Mouse (Mus musculus): ENCODE results near the gene Zfp668.

DNA sequence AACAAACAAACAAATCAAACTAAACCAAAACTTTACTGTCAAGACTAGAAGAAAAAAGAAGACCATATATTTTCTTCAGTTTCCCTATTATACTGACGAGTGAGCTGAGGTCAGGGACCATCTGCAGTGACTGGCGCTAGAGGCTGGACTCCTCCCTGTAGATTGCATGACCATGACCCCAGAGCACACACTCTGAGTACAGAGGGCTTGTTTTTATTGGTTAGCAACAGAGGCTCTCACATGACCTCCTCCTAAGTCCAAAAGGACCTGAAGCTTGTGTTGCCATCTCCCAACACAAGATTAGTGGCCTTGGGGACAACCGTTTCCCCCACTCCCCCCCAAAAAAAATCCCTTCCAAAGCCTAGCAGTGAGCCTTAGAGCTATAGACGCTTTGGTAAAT lies 62.8 kb downstream of the Zfp668 start:
- TF ChIP-seq CTCF (IDR thresholded peaks at IDR 0.05; ENCODE audit: borderline replicate concordance, extremely low read depth, insufficient read depth, insufficient read length), result no peak
- no peak for TF ChIP-seq POLR2A (IDR thresholded peaks at IDR 0.05; ENCODE audit: borderline replicate concordance, extremely low read depth, insufficient read depth, insufficient read length, poor library complexity, severe bottlenecking)

Measured in brain, embryonic 14.5 days (tissue).